Mouse (Mus musculus) lung, postnatal 14 days (tissue): ENCODE results near the gene Ccdc170.
A peak's percentile ranks its signal among the peaks of the same experiment; 100 is the strongest.
"Not testable (repeated sequence)": the region's sequence is repeated elsewhere in the genome, so short reads cannot be mapped to it uniquely, and the experiment has no call there.

Experiments used
- DNase-seq: peaks from one replicate; pipeline ENCODE4 v3.0.0; 2021

Gene Ccdc170

GRCm38 (mm10) chr10:4523078-4523477 is 40.8 kb downstream of the Ccdc170 start:
- DNase-seq, result no peak

GRCm38 (mm10) chr10:4528043-4528442 is 45.7 kb downstream of the Ccdc170 start:
- DNase-seq, result no peak

DNA sequence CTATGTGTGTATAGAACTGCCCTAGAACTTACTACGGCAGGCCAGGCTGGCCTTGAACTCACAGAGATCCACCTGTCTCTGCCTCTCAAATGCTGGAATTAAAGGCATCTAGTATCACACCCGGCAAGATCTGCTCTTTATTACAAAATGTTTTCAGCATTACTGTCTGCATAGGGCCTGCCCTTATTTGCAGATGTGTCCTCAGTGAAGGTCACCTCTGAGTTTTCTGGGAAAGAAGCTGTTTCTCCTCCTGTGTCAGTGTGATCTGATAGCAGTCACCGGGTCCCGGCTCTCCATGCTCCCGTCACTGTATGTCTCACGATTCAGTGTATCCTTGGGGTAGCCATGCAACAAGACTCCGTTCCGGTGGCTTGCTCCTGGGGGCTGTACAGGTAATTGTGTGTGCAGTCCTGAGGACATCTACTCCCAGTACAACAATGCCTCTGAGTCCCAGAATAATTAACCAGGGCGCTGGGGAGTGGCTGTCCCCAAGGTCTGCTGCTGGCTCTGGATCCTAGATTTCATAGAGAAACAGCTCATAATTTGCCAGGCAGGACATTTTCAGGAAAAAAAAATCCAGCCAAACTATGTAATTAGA is 48.4 kb downstream of the Ccdc170 start:
- no peak for DNase-seq

- no peak for DNase-seq
Observed at GRCm38 (mm10) chr10:4531933-4532332, 49.6 kb downstream of the Ccdc170 start.

DNA sequence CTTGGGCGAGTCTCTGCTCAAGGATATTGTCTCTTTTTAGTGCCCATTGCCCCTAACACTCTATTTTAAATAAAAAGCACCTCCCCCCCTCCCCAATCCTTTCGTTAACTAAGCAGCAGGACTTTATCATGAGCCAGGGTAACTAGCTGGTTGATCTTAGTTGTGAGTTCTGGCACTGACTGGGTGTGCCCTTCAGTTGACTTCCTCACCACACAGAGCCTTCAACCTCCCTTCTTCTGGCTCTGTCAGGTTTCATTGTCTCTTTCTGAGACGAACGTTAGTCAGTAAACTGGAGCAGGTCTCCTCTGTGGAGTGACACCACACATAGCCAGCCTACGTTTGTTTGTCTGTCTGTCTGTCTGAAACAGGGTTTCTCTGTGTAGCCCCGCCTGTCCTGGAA is 50.4 kb downstream of the Ccdc170 start:
- no peak for DNase-seq

DNA sequence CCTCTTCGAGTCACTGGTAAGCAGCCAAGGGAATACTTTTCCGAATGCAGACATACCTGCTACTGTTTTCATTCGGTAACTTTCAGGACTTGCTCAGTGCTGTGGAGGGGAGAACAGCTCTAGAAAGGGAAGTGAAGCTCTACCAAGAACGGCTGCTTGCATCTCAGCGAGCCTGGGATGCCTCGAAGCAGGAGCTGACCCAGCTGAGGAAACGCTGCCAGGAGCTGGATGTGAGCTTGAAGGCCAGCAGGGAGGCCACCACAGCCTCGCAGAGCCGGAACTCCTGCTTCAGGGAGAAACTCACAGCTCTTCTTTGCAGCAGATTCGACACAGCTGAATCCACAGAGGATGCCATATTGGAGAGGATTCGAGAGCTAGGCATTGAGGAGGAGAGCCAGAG is 51.6 kb downstream of the Ccdc170 start:
- no peak for DNase-seq

DNA sequence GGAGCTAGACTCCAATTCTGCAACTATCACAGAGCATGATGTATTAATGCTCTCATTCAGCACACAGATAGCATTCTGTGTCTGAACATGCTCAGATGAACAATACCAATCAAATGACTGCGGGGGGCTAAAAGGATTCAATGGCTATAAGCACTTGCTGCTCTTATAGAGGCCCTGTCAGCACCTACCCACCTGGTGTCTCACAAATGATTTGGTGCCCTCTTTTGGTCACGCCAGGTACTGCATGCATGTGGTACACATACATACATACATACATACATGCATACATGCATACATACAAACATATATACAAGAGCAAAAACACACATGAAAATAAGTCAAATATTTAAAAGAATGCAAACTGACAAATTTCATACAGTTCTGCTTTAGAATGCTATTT is 63.2 kb downstream of the Ccdc170 start:
- no peak for DNase-seq

DNA sequence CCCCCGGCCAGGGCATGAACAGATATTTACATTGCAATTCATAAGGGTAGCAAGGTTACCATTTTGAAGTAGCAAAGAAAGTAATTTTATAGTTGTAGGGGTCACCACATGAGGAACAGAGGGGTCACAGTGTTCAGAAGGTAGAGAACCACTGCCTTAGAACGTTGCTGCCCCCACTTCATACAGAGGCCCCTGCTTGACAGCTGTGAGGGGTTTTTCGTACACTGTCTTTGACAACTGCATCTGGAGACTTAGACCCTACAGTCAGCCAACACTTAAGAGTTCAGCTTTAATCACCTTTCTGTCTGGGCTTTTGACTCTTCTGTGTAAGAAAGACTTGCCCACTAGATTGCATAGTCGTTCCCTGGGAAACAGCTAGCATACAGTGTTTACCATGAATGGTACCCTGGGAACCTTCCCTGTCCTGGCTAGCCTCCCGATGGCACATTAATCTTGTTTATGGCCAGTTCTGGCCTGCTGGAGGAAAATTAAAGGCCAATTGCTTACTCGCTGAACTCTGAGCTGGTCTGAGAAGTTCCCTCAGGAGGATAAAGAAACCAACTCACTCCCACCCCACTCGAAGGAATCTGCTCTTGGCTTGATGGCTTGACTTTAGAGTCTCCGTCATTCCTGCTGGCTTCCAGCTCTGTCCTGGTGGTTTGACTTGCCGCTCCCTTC is 71.3 kb downstream of the Ccdc170 start:
- DNase-seq, result peak; percentile 5

DNA sequence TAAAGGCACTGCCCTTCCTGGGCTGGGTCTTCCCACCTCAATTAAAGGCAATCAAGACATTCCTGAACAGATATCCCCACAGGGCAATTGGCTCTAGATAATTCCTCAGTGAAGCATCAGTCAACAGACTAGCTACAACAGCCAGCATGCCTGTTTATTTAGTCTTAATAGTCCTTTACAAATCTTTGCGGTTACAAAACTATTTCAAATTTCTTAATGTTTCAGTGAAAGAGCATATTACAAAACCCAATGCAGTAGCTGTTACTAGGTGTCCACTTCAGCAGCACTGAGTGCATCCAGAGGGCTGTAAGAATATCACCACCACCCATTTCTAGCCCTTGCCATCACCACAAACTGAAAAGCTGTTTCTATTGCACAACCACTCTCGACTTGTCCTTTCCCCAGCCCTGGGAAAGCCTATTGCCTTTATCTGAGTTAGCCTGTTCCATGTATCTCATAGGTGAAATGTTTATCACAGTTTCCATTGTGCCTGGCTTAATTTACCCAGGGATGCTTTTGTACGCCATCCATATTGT is 74.6 kb downstream of the Ccdc170 start:
- no peak for DNase-seq

- no peak for DNase-seq
Observed at GRCm38 (mm10) chr10:4559132-4559531, 76.8 kb downstream of the Ccdc170 start.

- DNase-seq, result no peak
Observed at GRCm38 (mm10) chr10:4565148-4565547, 82.8 kb downstream of the Ccdc170 start.

DNA sequence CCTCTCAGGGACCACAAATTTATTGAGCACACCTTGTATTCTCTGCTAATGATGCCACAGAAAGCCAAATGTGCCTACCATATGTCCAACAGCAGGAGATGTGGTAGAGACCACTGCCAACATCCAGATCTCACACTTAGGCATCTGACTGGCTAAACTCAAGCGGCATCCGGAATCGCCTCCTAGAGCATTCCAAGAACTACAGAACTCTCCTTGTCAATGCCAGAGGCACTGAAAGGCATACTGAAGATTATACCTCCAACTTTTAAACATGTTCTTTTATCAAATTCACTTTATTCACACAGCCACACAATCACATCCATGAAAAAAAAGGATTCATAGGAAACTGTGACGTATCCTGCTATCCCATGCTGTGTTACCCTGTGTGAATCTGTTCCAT is 88.5 kb downstream of the Ccdc170 start:
- DNase-seq, result no peak

DNA sequence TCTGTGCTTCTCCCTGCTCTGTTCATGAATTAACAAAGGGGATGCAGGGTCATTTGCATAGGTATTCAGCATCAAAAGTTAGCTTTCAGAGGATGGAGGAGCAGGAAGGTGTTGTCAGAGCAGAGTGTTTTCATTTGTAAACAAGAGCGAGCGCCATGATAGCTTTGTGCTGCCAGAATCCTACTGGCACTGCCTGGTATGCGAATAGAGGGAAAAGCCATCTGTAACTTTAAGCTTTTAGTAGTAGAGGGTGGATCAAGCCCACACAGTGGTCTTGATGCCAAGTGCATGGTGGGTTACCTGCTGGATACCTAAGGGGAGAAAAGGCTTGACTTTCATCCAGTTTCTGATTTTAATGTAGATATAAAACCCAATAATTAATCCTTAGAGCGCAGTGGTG is 89.0 kb downstream of the Ccdc170 start:
- DNase-seq, result no peak

GRCm38 (mm10) chr10:4581905-4582304 is 99.6 kb downstream of the Ccdc170 start:
- no peak for DNase-seq

GRCm38 (mm10) chr10:4586691-4587090 is 104.4 kb downstream of the Ccdc170 start:
- DNase-seq, result no peak

GRCm38 (mm10) chr10:4589576-4589975 is 107.3 kb downstream of the Ccdc170 start:
- no peak for DNase-seq

GRCm38 (mm10) chr10:4590956-4591355 is 108.7 kb downstream of the Ccdc170 start:
- no peak for DNase-seq

- DNase-seq, result no peak
Observed at GRCm38 (mm10) chr10:4593828-4594227, 111.5 kb downstream of the Ccdc170 start.

GRCm38 (mm10) chr10:4597211-4597610 is 114.9 kb downstream of the Ccdc170 start:
- no peak for DNase-seq

DNA sequence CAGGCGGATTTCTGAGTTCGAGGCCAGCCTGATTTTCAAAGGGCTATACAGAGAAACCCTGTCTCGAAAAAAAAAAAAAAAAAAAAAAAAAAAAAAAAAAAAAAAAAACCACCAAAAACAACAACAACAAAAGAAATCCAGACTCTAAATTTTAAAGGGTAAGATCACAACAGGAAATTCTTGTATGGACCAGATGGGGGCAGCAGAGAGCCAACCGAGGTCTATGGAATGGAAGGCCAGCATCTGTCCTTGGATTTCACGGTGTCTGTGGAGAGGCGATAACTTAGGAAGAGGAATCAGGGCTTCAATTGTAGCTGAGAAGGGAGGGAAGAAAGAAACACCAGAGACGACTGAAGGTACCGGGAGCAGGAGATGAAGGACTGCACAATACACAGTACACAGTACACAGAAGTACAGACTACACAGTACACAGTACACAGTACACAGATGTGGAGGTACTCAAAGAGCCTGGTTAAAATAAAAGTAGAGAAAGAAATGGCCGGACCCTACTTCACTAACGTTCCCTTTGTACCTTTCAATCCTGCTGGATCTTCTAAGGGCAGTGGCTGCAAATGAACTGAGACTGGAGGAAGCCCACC is 116.0 kb downstream of the Ccdc170 start:
- DNase-seq, result peak; percentile 68

- DNase-seq, result no peak
Observed at GRCm38 (mm10) chr10:4598916-4599315, 116.6 kb downstream of the Ccdc170 start.

DNA sequence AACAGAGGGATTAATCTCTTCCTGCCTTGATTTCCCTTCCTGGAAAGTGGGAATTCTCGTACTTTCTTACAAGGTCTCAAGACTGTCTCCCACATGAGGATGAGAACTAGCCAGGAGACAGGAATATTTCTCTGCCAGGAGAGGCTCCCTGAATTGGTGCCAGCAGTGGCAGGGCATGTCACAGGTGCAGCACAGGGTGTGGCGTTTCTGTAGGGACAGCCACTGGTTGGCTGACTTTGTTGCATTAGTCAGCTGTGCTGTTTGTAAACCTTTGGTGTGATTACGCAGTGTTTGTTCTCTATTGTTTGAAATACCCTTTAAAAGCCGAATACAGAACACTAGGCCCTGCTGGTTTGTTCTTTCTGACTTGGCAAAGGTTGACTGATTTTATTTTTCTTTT is 117.3 kb downstream of the Ccdc170 start:
- DNase-seq, result no peak

DNA sequence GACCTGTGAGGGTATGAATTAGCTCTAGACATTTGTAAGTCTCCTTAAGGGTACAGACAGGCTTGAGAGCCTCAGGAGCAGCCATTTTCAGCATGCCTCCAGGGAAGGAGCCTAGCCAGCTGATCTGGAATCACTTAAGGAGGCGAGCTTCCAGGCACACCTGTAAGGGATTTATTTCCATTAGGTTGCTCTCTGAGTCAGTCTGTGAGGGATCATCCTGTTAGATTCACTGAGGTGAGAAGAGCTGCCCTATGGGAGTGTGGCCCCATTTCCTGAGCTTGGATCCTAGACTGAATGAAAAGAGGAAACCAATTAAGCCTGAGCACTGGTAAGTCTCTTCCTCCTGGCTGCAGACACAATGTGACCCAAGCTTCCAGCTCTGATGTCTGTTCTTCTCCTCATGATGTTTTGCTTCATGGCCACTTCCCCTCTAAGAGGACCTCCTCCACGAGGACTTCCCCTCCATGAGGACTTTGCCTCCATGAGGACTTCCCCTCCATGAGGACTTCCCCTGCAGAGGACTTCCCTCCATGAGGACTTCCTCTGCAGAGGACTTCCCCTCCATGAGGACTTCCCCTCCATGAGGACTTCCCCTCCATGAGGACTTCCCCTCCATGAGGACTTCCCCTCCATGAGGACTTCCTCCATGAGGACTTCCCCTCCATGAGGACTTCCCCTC is 118.6 kb downstream of the Ccdc170 start:
- no peak for DNase-seq

DNA sequence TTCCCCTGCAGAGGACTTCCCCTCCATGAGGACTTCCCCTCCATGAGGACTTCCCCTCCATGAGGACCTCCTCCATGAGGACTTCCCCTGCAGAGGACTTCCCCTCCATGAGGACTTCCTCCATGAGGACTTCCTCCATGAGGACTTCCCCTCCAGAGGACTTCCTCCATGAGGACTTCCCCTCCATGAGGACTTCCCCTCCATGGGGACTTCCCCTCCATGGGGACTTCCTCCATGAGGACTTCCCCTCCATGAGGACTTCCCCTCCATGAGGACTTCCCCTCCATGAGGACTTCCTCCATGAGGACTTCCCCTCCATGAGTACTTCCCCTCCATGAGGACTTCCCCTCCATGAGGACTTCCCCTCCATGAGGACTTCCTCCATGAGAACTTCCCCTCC is 119.3 kb downstream of the Ccdc170 start:
- DNase-seq, result not testable (repeated sequence)
